Mouse (Mus musculus) limb, embryonic 13.5 days (tissue): ENCODE data around the gene Ndrg2. TPM values are rescaled to one million over a fixed set of nuclear protein-coding genes. Genes with fewer than 3 reads are reported as not detected.

Experiments used
- polyA plus RNA-seq: library from polyadenylated mRNA; unstranded; fragments of >200 nt; fragmentation: Nextera tagmentation; extraction: Ambion mirVana; gene quantifications from 2 replicates; pipeline ENCODE4 v1.2.1, GENCODE M21; 2015

Ndrg2 gene
- polyA plus RNA-seq, 1 experiment from 2014 or later = 61.8 TPM

Other genes with a start within 250 kb of the Ndrg2 start
- gene Gm17079, start 218.7 kb downstream of the Ndrg2 start, polyA plus RNA-seq = not detected in 2 replicates
- gene Gm5800, start 197.0 kb downstream of the Ndrg2 start, polyA plus RNA-seq = not detected in 2 replicates
- not detected in 2 replicates for gene Ang4, start 140.6 kb downstream of the Ndrg2 start, polyA plus RNA-seq
- not detected in 2 replicates for gene AY358078, start 114.1 kb downstream of the Ndrg2 start, polyA plus RNA-seq
- gene Ear6, start 60.5 kb downstream of the Ndrg2 start, polyA plus RNA-seq = 0.42 TPM in 1 of 2 replicates, not detected in the other
- gene Mettl17, start 29.3 kb downstream of the Ndrg2 start, polyA plus RNA-seq = 52.1 and 62.2 TPM in 2 replicates
- gene Slc39a2, start 21.3 kb downstream of the Ndrg2 start, polyA plus RNA-seq = 1.4 and 1.6 TPM in 2 replicates
- gene Tppp2, start 4.3 kb upstream of the Ndrg2 start, polyA plus RNA-seq = not detected in 2 replicates
- not detected in 2 replicates for gene Rnase13, start 8.6 kb upstream of the Ndrg2 start, polyA plus RNA-seq
- 189 and 203 TPM in 2 replicates for gene Arhgef40, start 70.6 kb upstream of the Ndrg2 start, polyA plus RNA-seq
- 0.78 and 1.4 TPM in 2 replicates for gene Tmem253, start 101.5 kb upstream of the Ndrg2 start, polyA plus RNA-seq
- 30.8 and 32.2 TPM in 2 replicates for gene Zfp219, start 106.6 kb upstream of the Ndrg2 start, polyA plus RNA-seq
- gene Olfr221, start 128.3 kb upstream of the Ndrg2 start, polyA plus RNA-seq = not detected in 2 replicates
- 759 and 771 TPM in 2 replicates for gene Hnrnpc, start 189.9 kb upstream of the Ndrg2 start, polyA plus RNA-seq
- 90.3 and 90.4 TPM in 2 replicates for gene Rpgrip1, start 196.5 kb upstream of the Ndrg2 start, polyA plus RNA-seq